Mouse (Mus musculus) hindbrain, embryonic 15.5 days (tissue): Measurements from ENCODE around the gene Zfp420. TPM values are rescaled to one million over a fixed set of nuclear protein-coding genes. Genes with fewer than 3 reads are reported as not detected.
"Not testable (repeated sequence)": the region's sequence is repeated elsewhere in the genome, so short reads cannot be mapped to it uniquely, and the experiment has no call there.

Source experiments
- ATAC-seq: fragments of 200-750 bp; cut with Nextera tagmentation; 2 replicates; pipeline ENCODE4 v1.8.0; 2017; ENCODE audit warnings: low read depth, moderate number of reproducible peaks, moderate TSS enrichment; ENCODE audit not compliant: low FRiP score
- H3K27ac ChIP-seq: fragments of 300-500 bp; sonication (generic); replicated peaks from 2 replicates; pipeline ENCODE4 v1.5.1; 2015; ENCODE audit warnings: mild to moderate bottlenecking, inconsistent platforms
- H3K27me3 ChIP-seq: fragments of 300-500 bp; sonication (generic); 2 replicates; pipeline ENCODE4 v1.6.1; 2015; ENCODE audit warnings: control low read depth, inconsistent platforms
- H3K36me3 ChIP-seq: fragments of 300-500 bp; sonication (generic); 2 replicates; pipeline ENCODE4 v1.6.1; 2015; ENCODE audit warnings: control low read depth, inconsistent platforms
- H3K4me1 ChIP-seq: fragments of 300-500 bp; sonication (generic); replicated peaks from 2 replicates; pipeline ENCODE4 v1.6.1; 2015; ENCODE audit warnings: control low read depth, inconsistent platforms
- H3K4me2 ChIP-seq: fragments of 300-500 bp; sonication (generic); 2 replicates; pipeline ENCODE4 v1.6.1; 2015; ENCODE audit warnings: moderate library complexity, mild to moderate bottlenecking, inconsistent platforms
- H3K4me3 ChIP-seq: fragments of 300-500 bp; sonication (generic); 2 replicates; pipeline ENCODE4 v1.5.1; 2015; ENCODE audit warnings: mild to moderate bottlenecking, inconsistent platforms
- H3K9ac ChIP-seq: fragments of 300-500 bp; sonication (generic); 2 replicates; pipeline ENCODE4 v1.6.1; 2015; ENCODE audit warnings: inconsistent platforms
- H3K9me3 ChIP-seq: fragments of 300-500 bp; sonication (generic); 2 replicates; pipeline ENCODE4 v1.6.1; 2016; ENCODE audit warnings: control low read depth, inconsistent platforms
- WGBS: fragments of 180-500 bp; shearing (Covaris S2); methylation state at CpG from one replicate; pipeline ENCODE4 v1.1.7; 2015; 5-methylcytosine and 5-hydroxymethylcytosine counted together
- polyA plus RNA-seq: library from polyadenylated mRNA; unstranded; fragments of >200 nt; fragmentation: Nextera tagmentation; extraction: Ambion mirVana; gene quantifications from 2 replicates; pipeline ENCODE4 v1.2.1, GENCODE M21; 2015

Gene Zfp420
- polyA plus RNA-seq, 1 experiment from 2014 or later, result 22.3 TPM

GRCm38 (mm10) chr7:29844616-29845015 lies 15.2 kb upstream of the Zfp420 start:
- ATAC-seq, result no peak
- Histone ChIP-seq H3K9me3 (no peaks in the 10 kb centered on the region), H3K4me3 (no peak overlapping the region), H3K27me3 (no peaks in the 10 kb centered on the region), H3K4me1 (no peaks in the 10 kb centered on the region), H3K4me2 (no peak overlapping the region), H3K27ac (no peak overlapping the region), H3K9ac (no peak overlapping the region), H3K36me3 (peaks cover 58% of the 10 kb centered on the region)
- 93% methylated on average over 5 of the region's 5 CpGs for WGBS

- H3K4me1 ChIP-seq, result peaks cover 5% of the 10 kb centered on the region; the same call in 1 of the 2 replicates
- H3K9me3 ChIP-seq, result no peaks in the 10 kb centered on the region
- H3K27me3 ChIP-seq, result no peaks in the 10 kb centered on the region
- 63% methylated on average over 9 of the region's 9 CpGs for WGBS
- peaks cover 23% of the 10 kb centered on the region for H3K36me3 ChIP-seq
- peak overlapping the region; percentile 74 for H3K27ac ChIP-seq
- ATAC-seq, result no peak
- peak overlapping the region; percentile 74 for H3K4me2 ChIP-seq
- peak overlapping the region; percentile 54 for H3K4me3 ChIP-seq
- peak overlapping the region; percentile 57 for H3K9ac ChIP-seq
These were observed 7.0 kb upstream of the Zfp420 start for GRCm38 (mm10) chr7:29852831-29853218.

GRCm38 (mm10) chr7:29853219-29853842 lies 6.4 kb upstream of the Zfp420 start, which contains the start of gene Zfp940:
TSS of gene Zfp940 (minus strand) at chr7:29853669.
- H3K4me2 ChIP-seq, result peak within 1 kb of the TSS; percentile 74
- ATAC-seq, result peak; percentile 98
- peak within 1 kb of the TSS; percentile 74 for H3K27ac ChIP-seq
- peak within 1 kb of the TSS; percentile 57 for H3K9ac ChIP-seq
- WGBS, result 1% methylated on average over 21 of the region's 21 CpGs
- peak within 1 kb of the TSS; percentile 54 for H3K4me3 ChIP-seq
- H3K4me1 ChIP-seq, result peaks cover 5% of the 10 kb centered on the region; the same call in 1 of the 2 replicates
- H3K36me3 ChIP-seq, result peaks cover 20% of the 10 kb centered on the region
- no peaks in the 10 kb centered on the region for H3K9me3 ChIP-seq
- no peaks in the 10 kb centered on the region for H3K27me3 ChIP-seq

DNA sequence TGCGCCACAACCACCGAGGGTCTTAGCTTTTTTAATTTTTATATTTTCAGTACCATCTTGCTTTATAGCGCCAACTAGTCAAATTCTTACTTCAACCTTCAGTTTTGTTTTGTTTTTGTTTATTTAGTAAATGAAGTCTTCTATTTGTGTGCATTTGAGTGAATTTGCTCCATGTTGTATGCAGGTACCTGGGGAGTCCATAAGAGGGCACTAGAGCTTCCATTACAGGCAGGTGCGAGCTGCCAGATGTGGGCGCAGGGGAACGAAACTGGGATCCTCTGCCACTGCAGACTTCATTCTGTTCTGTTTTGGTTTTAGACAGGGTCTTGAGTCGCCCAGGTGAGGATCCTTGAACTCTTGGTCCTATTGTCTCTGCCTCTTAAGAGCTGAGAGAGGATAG lies 1.9 kb downstream of the Zfp420 start:
- 90% methylated on average over 7 of the region's 7 CpGs for WGBS
- no peak for ATAC-seq
- H3K9ac ChIP-seq, result no peak overlapping the region
- no peaks in the 10 kb centered on the region for H3K9me3 ChIP-seq
- peaks cover 10% of the 10 kb centered on the region for H3K4me1 ChIP-seq
- H3K4me2 ChIP-seq, result no peak overlapping the region
- H3K27me3 ChIP-seq, result no peaks in the 10 kb centered on the region
- H3K27ac ChIP-seq, result no peak overlapping the region
- H3K36me3 ChIP-seq, result no peaks in the 10 kb centered on the region
- H3K4me3 ChIP-seq, result no peak overlapping the region

DNA sequence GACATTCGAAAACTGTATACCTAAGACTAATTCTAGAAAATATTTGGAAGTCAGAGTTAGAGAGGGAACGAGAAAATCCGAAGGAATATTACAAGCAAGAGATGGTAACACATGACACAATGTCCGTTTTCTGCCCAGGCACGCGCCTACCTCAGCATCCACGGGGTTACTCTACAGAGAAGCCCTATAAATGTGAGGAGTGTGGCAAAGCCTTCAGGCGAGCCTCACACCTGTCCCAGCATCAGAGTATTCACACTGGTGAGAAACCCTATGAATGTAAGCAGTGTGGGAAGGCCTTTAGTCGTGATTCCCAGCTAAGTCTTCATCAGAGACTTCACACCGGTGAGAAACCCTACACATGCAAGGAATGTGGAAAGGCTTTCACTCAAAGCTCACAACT lies 14.5 kb downstream of the Zfp420 start:
- H3K36me3 ChIP-seq, result peaks cover 61% of the 10 kb centered on the region
- no peak overlapping the region for H3K4me3 ChIP-seq
- H3K4me2 ChIP-seq, result no peak overlapping the region
- no peak for ATAC-seq
- H3K27ac ChIP-seq, result no peak overlapping the region
- no peaks in the 10 kb centered on the region for H3K27me3 ChIP-seq
- no peak overlapping the region for H3K9ac ChIP-seq
- peaks cover 28% of the 10 kb centered on the region for H3K9me3 ChIP-seq
- no peaks in the 10 kb centered on the region for H3K4me1 ChIP-seq
- 95% methylated on average over 10 of the region's 10 CpGs for WGBS

GRCm38 (mm10) chr7:29877561-29877960 lies 17.8 kb downstream of the Zfp420 start:
- 95% methylated on average over 9 of the region's 9 CpGs for WGBS

DNA sequence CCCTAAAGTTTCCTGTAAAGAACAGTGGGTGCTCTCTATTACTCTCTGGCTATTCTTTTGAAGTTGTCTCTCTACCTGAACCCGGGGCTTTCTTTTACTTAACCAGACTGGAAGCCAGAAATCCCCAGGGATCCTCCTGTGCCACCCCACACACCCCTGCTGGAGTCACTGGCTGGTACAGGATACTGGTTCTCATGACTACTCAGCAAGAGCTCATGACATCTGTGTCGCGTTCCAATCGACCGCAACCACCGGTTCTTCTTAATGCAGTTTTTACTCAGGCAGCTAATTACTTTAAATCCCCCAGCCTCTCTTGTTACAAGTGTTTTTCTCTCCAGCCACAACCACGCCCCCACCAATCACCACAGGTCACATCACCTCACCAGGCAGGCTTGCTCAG lies 20.3 kb downstream of the Zfp420 start:
- ATAC-seq, result no peak
- 77% methylated on average over 7 of the region's 7 CpGs for WGBS
- H3K4me3 ChIP-seq, result no peak overlapping the region

More at GRCm38 (mm10) chr7:29877561-29877960, 17.8 kb downstream of the Zfp420 start:
- not testable (repeated sequence) for H3K27me3 ChIP-seq, H3K9ac ChIP-seq, H3K4me3 ChIP-seq, H3K4me1 ChIP-seq, ATAC-seq, H3K27ac ChIP-seq, H3K4me2 ChIP-seq
- H3K9me3 ChIP-seq, result peaks cover 28% of the 10 kb centered on the region
- peaks cover 53% of the 10 kb centered on the region for H3K36me3 ChIP-seq

GRCm38 (mm10) chr7:29880916-29881315 lies 21.1 kb downstream of the Zfp420 start:
- H3K4me2 ChIP-seq, result no peak overlapping the region
- no peaks in the 10 kb centered on the region for H3K4me1 ChIP-seq
- no peak for ATAC-seq
- WGBS, result 91% methylated on average over 7 of the region's 7 CpGs
- no peak overlapping the region for H3K27ac ChIP-seq
- no peaks in the 10 kb centered on the region for H3K27me3 ChIP-seq
- peaks cover 26% of the 10 kb centered on the region for H3K36me3 ChIP-seq
- no peak overlapping the region for H3K4me3 ChIP-seq
- peaks cover 16% of the 10 kb centered on the region for H3K9me3 ChIP-seq
- H3K9ac ChIP-seq, result no peak overlapping the region

More for the DNA sequence above, 20.3 kb downstream of the Zfp420 start:
- peaks cover 17% of the 10 kb centered on the region for H3K9me3 ChIP-seq
- H3K36me3 ChIP-seq, result peaks cover 34% of the 10 kb centered on the region
- no peaks in the 10 kb centered on the region for H3K4me1 ChIP-seq
- no peaks in the 10 kb centered on the region for H3K27me3 ChIP-seq
- H3K4me2 ChIP-seq, result no peak overlapping the region
- no peak overlapping the region for H3K9ac ChIP-seq
- H3K27ac ChIP-seq, result no peak overlapping the region

DNA sequence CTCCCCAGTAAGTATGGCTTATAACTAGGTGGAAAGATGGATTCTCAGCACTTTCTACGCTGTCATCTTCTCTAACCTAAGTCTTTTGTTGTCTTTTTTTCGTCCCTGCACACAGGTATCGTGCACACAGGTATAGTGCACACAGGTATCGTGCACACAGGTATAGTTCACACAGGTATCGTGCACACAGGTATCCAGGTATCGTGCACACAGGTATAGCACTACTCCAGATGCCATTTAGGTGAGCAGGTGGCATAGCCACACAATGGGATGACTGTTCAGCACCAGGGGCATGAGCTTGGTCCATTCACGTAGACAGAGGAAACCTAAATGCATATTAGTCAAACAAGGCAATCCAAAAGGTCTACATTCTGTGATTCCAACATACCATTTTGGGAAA lies 30.7 kb downstream of the Zfp420 start:
- no peaks in the 10 kb centered on the region for H3K4me1 ChIP-seq
- no peaks in the 10 kb centered on the region for H3K27me3 ChIP-seq
- peaks cover 59% of the 10 kb centered on the region for H3K36me3 ChIP-seq
- H3K27ac ChIP-seq, result no peak overlapping the region
- H3K4me2 ChIP-seq, result no peak overlapping the region
- 96% methylated on average over 7 of the region's 7 CpGs for WGBS
- ATAC-seq, result no peak
- no peak overlapping the region for H3K9ac ChIP-seq
- no peak overlapping the region for H3K4me3 ChIP-seq
- peaks cover 43% of the 10 kb centered on the region for H3K9me3 ChIP-seq

GRCm38 (mm10) chr7:29892756-29893155 lies 33.0 kb downstream of the Zfp420 start:
- WGBS, result 95% methylated on average over 4 of the region's 4 CpGs

GRCm38 (mm10) chr7:29898351-29898750 lies 38.6 kb downstream of the Zfp420 start:
- H3K27ac ChIP-seq, result no peak overlapping the region
- H3K9ac ChIP-seq, result no peak overlapping the region
- ATAC-seq, result no peak
- no peaks in the 10 kb centered on the region for H3K27me3 ChIP-seq
- no peaks in the 10 kb centered on the region for H3K4me1 ChIP-seq
- peaks cover 30% of the 10 kb centered on the region for H3K9me3 ChIP-seq
- H3K4me2 ChIP-seq, result no peak overlapping the region
- peaks cover 88% of the 10 kb centered on the region for H3K36me3 ChIP-seq
- WGBS, result 94% methylated on average over 4 of the region's 4 CpGs
- no peak overlapping the region for H3K4me3 ChIP-seq

More at GRCm38 (mm10) chr7:29892756-29893155, 33.0 kb downstream of the Zfp420 start:
- no peaks in the 10 kb centered on the region for H3K4me1 ChIP-seq
- H3K27ac ChIP-seq, result no peak overlapping the region
- H3K9me3 ChIP-seq, result peaks cover 33% of the 10 kb centered on the region
- H3K36me3 ChIP-seq, result peaks cover 82% of the 10 kb centered on the region
- no peak overlapping the region for H3K4me2 ChIP-seq
- ATAC-seq, result no peak
- H3K27me3 ChIP-seq, result no peaks in the 10 kb centered on the region
- H3K4me3 ChIP-seq, result no peak overlapping the region
- H3K9ac ChIP-seq, result no peak overlapping the region

DNA sequence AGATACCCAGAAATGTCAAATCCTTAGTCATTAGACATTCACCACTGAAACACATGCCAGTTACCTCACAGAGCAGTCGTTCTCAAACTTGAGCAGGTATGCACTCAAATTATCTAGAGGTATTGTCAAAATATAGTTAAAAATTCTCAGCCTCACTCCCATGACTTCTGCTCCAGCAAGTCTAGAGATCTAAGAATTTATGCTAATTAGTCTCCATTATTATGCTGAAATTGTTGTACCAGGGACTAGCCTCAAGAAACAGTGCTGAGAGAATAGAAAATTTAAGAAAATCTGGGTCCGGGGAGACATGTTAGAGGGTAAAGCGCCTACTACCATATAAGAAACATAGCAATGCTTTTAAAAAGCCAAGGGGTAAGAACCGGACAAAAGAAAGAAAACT lies 44.3 kb downstream of the Zfp420 start:
- no peak for ATAC-seq

More for the DNA sequence above, 44.3 kb downstream of the Zfp420 start:
- Histone ChIP-seq H3K4me3 (no peak overlapping the region), H3K9ac (no peak overlapping the region), H3K36me3 (peaks cover 35% of the 10 kb centered on the region), H3K27me3 (no peaks in the 10 kb centered on the region), H3K9me3 (no peaks in the 10 kb centered on the region), H3K4me2 (no peak overlapping the region), H3K4me1 (peaks cover 14% of the 10 kb centered on the region), H3K27ac (no peak overlapping the region)
- WGBS, result 98% methylated on average over 4 of the region's 4 CpGs
